ENCODE assay signal across 8 mouse cellular contexts in the genomic region with DNA sequence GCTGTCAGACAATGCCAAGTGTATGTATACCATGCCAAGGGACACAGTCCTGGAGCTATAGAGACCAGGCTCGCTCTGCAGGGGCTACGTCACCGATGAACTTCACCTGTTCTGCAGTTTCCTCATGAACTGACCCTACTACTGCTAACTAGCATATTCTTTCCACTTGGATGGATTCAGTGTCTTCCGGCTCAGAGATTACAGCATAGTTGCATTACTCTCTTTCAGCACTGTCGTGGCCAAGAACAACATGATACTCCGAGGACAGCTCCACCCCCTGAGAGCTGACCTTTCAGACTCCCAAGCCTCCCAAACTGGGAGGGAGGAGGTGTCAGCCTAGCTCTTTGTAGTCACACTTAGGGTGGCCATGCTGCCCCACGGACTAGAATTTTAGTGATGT.
DNase-seq lines count a peak whose midpoint lies in the region; ATAC-seq and TF ChIP-seq lines count a peak whose summit lies in the region.

No protein-coding gene starts in this region.

- no peaks in the 10 kb centered on the region for H3K36me3 ChIP-seq in intestine, embryonic 16.5 days (ENCODE audit: control insufficient read depth, insufficient read depth, low read length)
- H3K36me3 ChIP-seq in myocyte (ENCODE audit: control insufficient read depth, insufficient read depth): peaks cover 6% of the 10 kb centered on the region

- 46% methylated on average over 7 of the region's 7 CpGs for WGBS in intestine, embryonic 16.5 days

- H3K9me3 ChIP-seq in intestine, embryonic 16.5 days (ENCODE audit: control insufficient read depth, low read length): no peaks in the 10 kb centered on the region

- no peaks in the 10 kb centered on the region for H3K27me3 ChIP-seq in intestine, embryonic 16.5 days (replicated peaks; ENCODE audit: control insufficient read depth, insufficient read depth, low read length)
- no peaks in the 10 kb centered on the region for H3K27me3 ChIP-seq in myocyte (ENCODE audit: control insufficient read depth, insufficient read depth, insufficient read length)

- no peak overlapping the region for H3ac ChIP-seq in myocyte (ENCODE audit: control insufficient read depth, insufficient read length)

- H3K4me1 ChIP-seq in intestine, embryonic 16.5 days (ENCODE audit: control insufficient read depth, insufficient read depth, low read length): peaks cover 24% of the 10 kb centered on the region

- H3K79me2 ChIP-seq in myocyte (ENCODE audit: control insufficient read depth, insufficient read depth): peaks cover 100% of the 10 kb centered on the region

- no peak for DNase-seq in cerebellum, adult 8-10 months
- DNase-seq in Muller cell, postnatal 12 days (ENCODE audit: inconsistent ontology term): peak; percentile 71
- peak; percentile 87 for DNase-seq in gastrocnemius, adult 2 months
- no peak for DNase-seq in frontal cortex, postnatal 25 days (ENCODE audit: low spot score in 2 of 2)
- no peak for DNase-seq in thymus, adult 18-20 months

- peak overlapping the region; percentile 95 for H3K27ac ChIP-seq in gastrocnemius, adult 2 months
- peak overlapping the region; percentile 79 for H3K27ac ChIP-seq in intestine, embryonic 16.5 days (ENCODE audit: low read length)

- intact Hi-C loops in gastrocnemius, adult 2 months (cut with DNase I): loop anchor here (2.0 to 10.0 kb wide), 3 partner anchors 39 to 60 kb away; no protein-coding TSS in a partner anchor

- TF ChIP-seq CTCF in gastrocnemius, adult 2 months (IDR thresholded peaks at IDR 0.05): no peak

- peak overlapping the region; percentile 60 for H3K4me3 ChIP-seq in gastrocnemius, adult 2 months
- no peak overlapping the region for H3K4me3 ChIP-seq in intestine, embryonic 16.5 days (ENCODE audit: low read length)
- no peak overlapping the region for H3K4me3 ChIP-seq in myocyte

- no peak overlapping the region for H3K4me2 ChIP-seq in intestine, embryonic 16.5 days (ENCODE audit: low read depth, low read length)
- no peak overlapping the region for H3K4me2 ChIP-seq in myocyte (ENCODE audit: low read depth)

- no peak for TF ChIP-seq POLR2A in myocyte (IDR thresholded peaks at IDR 0.05; ENCODE audit: insufficient read length, low read depth)

- ATAC-seq in cerebellum, adult (ENCODE audit: insufficient number of reproducible peaks, low FRiP score, low TSS enrichment): 0 out of 2 replicates have a peak, but pooled peaks have one; percentile 21
- peak; percentile 44; the same call in 1 of the 2 replicates for ATAC-seq in intestine, embryonic 16.5 days

- no peak overlapping the region for H3K9ac ChIP-seq in intestine, embryonic 16.5 days (ENCODE audit: low read depth, low read length)

TF ChIP-seq in myocyte, 11 proteins besides CTCF, POLR2A, EP300 and RAD21:
- peak; percentile 81; the same call in 1 of the 2 replicates for TF ChIP-seq CEBPB (IDR thresholded peaks at IDR 0.05; ENCODE audit: insufficient read depth, poor library complexity, severe bottlenecking)
- no peak for TF ChIP-seq E2F4 (IDR thresholded peaks at IDR 0.05; ENCODE audit: insufficient read depth)
- no peak for TF ChIP-seq TCF3 (IDR thresholded peaks at IDR 0.05; ENCODE audit: insufficient read length, low read depth)
- TF ChIP-seq USF1 (IDR thresholded peaks at IDR 0.05; ENCODE audit: low read depth): no peak
- no peak for TF ChIP-seq TCF12 (IDR thresholded peaks at IDR 0.05; ENCODE audit: insufficient read depth, poor library complexity, severe bottlenecking)

Comparison
In these comparisons a context has a peak if more than half of its experiments do, and no peak if none do; other contexts are left out.
1. DNase-seq: peak in Muller cell, postnatal 12 days (single experiment) and gastrocnemius, adult 2 months (single experiment); none in cerebellum, adult 8-10 months (single experiment), frontal cortex, postnatal 25 days (0 of 2) and thymus, adult 18-20 months (0 of 2).